Mouse (Mus musculus): ENCODE measurements at regions not wholly inside any gene's neighbourhood (a gene's known extent, or its start where the extent isn't known, plus 50 kb on each side); places are given as distances from the start of the nearest gene placed in this dataset.

GRCm38 (mm10) chr13:30074069-30074468, 62.2 kb upstream of the Mboat1 start:
- H3K36me3 ChIP-seq (ENCODE audit: control insufficient read depth, insufficient read depth, low read length) = no peaks in the 10 kb centered on the region
- no peaks in the 10 kb centered on the region for H3K4me1 ChIP-seq (ENCODE audit: control insufficient read depth, insufficient read depth, low read length)
- H3K27ac ChIP-seq (ENCODE audit: insufficient read depth, low read depth, low read length) = no peak overlapping the region
- 90% methylated on average over 3 of the region's 3 CpGs for WGBS
- DNase-seq = no peak
- no peak for TF ChIP-seq CTCF (conservative IDR thresholded peaks at IDR 0.05; ENCODE audit: insufficient read depth, insufficient read length, low read depth, low read length)
- no peak for TF ChIP-seq POLR2A (IDR thresholded peaks at IDR 0.05; ENCODE audit: low read depth, low read length)
- no peak overlapping the region for H3K4me3 ChIP-seq (ENCODE audit: insufficient read depth, low read depth, low read length)
- H3K27me3 ChIP-seq (replicated peaks; ENCODE audit: control insufficient read depth, insufficient read depth, low read length) = no peaks in the 10 kb centered on the region

GRCm38 (mm10) chr13:30069397-30069796, 66.9 kb upstream of the Mboat1 start:
- Histone ChIP-seq H3K36me3 (ENCODE audit: control insufficient read depth, insufficient read depth, low read length) (no peaks in the 10 kb centered on the region), H3K27me3 (replicated peaks; ENCODE audit: control insufficient read depth, insufficient read depth, low read length) (no peaks in the 10 kb centered on the region), H3K4me3 (ENCODE audit: insufficient read depth, low read depth, low read length) (no peak overlapping the region), H3K27ac (ENCODE audit: insufficient read depth, low read depth, low read length) (no peak overlapping the region), H3K4me1 (ENCODE audit: control insufficient read depth, insufficient read depth, low read length) (no peaks in the 10 kb centered on the region)
- TF ChIP-seq CTCF (conservative IDR thresholded peaks at IDR 0.05; ENCODE audit: insufficient read depth, insufficient read length, low read depth, low read length) = no peak
- no peak for TF ChIP-seq POLR2A (IDR thresholded peaks at IDR 0.05; ENCODE audit: low read depth, low read length)
- DNase-seq = no peak
- WGBS = 87% methylated on average over 2 of the region's 2 CpGs

- DNase-seq = no peak
- whole genome bisulfite sequencing = 62% methylated on average over 6 of the region's 6 CpGs
- no peak overlapping the region for H3K4me3 ChIP-seq (ENCODE audit: insufficient read depth, low read depth, low read length)
- no peaks in the 10 kb centered on the region for H3K36me3 ChIP-seq (ENCODE audit: control insufficient read depth, insufficient read depth, low read length)
- no peaks in the 10 kb centered on the region for H3K27me3 ChIP-seq (replicated peaks; ENCODE audit: control insufficient read depth, insufficient read depth, low read length)
- H3K27ac ChIP-seq (ENCODE audit: insufficient read depth, low read depth, low read length) = no peak overlapping the region
- TF ChIP-seq POLR2A (IDR thresholded peaks at IDR 0.05; ENCODE audit: low read depth, low read length) = no peak
- no peak for TF ChIP-seq CTCF (conservative IDR thresholded peaks at IDR 0.05; ENCODE audit: insufficient read depth, insufficient read length, low read depth, low read length)
- no peaks in the 10 kb centered on the region for H3K4me1 ChIP-seq (ENCODE audit: control insufficient read depth, insufficient read depth, low read length)
Measured at GRCm38 (mm10) chr13:30067581-30068375, 68.5 kb upstream of the Mboat1 start.

- H3K27me3 ChIP-seq (replicated peaks; ENCODE audit: control insufficient read depth, insufficient read depth, low read length) = no peaks in the 10 kb centered on the region
- 66% methylated on average over 8 of the region's 8 CpGs for WGBS
- no peaks in the 10 kb centered on the region for H3K4me1 ChIP-seq (ENCODE audit: control insufficient read depth, insufficient read depth, low read length)
- H3K27ac ChIP-seq (ENCODE audit: insufficient read depth, low read depth, low read length) = no peak overlapping the region
- no peak overlapping the region for H3K4me3 ChIP-seq (ENCODE audit: insufficient read depth, low read depth, low read length)
- no peak for DNase-seq
- TF ChIP-seq CTCF (conservative IDR thresholded peaks at IDR 0.05; ENCODE audit: insufficient read depth, insufficient read length, low read depth, low read length) (no peak), POLR2A (IDR thresholded peaks at IDR 0.05; ENCODE audit: low read depth, low read length) (no peak)
- H3K36me3 ChIP-seq (ENCODE audit: control insufficient read depth, insufficient read depth, low read length) = no peaks in the 10 kb centered on the region
Measured at GRCm38 (mm10) chr13:30065520-30065919, 70.8 kb upstream of the Mboat1 start.

GRCm38 (mm10) chr13:30063741-30064140, 72.5 kb upstream of the Mboat1 start:
- Histone ChIP-seq H3K36me3 (ENCODE audit: control insufficient read depth, insufficient read depth, low read length) (no peaks in the 10 kb centered on the region), H3K4me3 (ENCODE audit: insufficient read depth, low read depth, low read length) (no peak overlapping the region), H3K4me1 (ENCODE audit: control insufficient read depth, insufficient read depth, low read length) (no peaks in the 10 kb centered on the region), H3K27me3 (replicated peaks; ENCODE audit: control insufficient read depth, insufficient read depth, low read length) (no peaks in the 10 kb centered on the region), H3K27ac (ENCODE audit: insufficient read depth, low read depth, low read length) (no peak overlapping the region)
- TF ChIP-seq CTCF (conservative IDR thresholded peaks at IDR 0.05; ENCODE audit: insufficient read depth, insufficient read length, low read depth, low read length) (no peak), POLR2A (IDR thresholded peaks at IDR 0.05; ENCODE audit: low read depth, low read length) (no peak)
- WGBS = 81% methylated on average over 3 of the region's 3 CpGs
- DNase-seq = no peak

- H3K27ac ChIP-seq (ENCODE audit: insufficient read depth, low read depth, low read length) = no peak overlapping the region
- TF ChIP-seq POLR2A (IDR thresholded peaks at IDR 0.05; ENCODE audit: low read depth, low read length) (no peak), CTCF (conservative IDR thresholded peaks at IDR 0.05; ENCODE audit: insufficient read depth, insufficient read length, low read depth, low read length) (no peak)
- H3K4me1 ChIP-seq (ENCODE audit: control insufficient read depth, insufficient read depth, low read length) = no peaks in the 10 kb centered on the region
- 69% methylated on average over 4 of the region's 4 CpGs for WGBS
- DNase-seq = no peak
- no peaks in the 10 kb centered on the region for H3K27me3 ChIP-seq (replicated peaks; ENCODE audit: control insufficient read depth, insufficient read depth, low read length)
- H3K36me3 ChIP-seq (ENCODE audit: control insufficient read depth, insufficient read depth, low read length) = no peaks in the 10 kb centered on the region
- no peak overlapping the region for H3K4me3 ChIP-seq (ENCODE audit: insufficient read depth, low read depth, low read length)
Measured at GRCm38 (mm10) chr13:30062285-30062684, 74.0 kb upstream of the Mboat1 start.

- Histone ChIP-seq H3K36me3 (ENCODE audit: control insufficient read depth, insufficient read depth, low read length) (no peaks in the 10 kb centered on the region), H3K4me1 (ENCODE audit: control insufficient read depth, insufficient read depth, low read length) (no peaks in the 10 kb centered on the region), H3K4me3 (ENCODE audit: insufficient read depth, low read depth, low read length) (no peak overlapping the region), H3K27me3 (replicated peaks; ENCODE audit: control insufficient read depth, insufficient read depth, low read length) (no peaks in the 10 kb centered on the region), H3K27ac (ENCODE audit: insufficient read depth, low read depth, low read length) (no peak overlapping the region)
- whole genome bisulfite sequencing = 75% methylated on average over 3 of the region's 3 CpGs
- no peak for TF ChIP-seq POLR2A (IDR thresholded peaks at IDR 0.05; ENCODE audit: low read depth, low read length)
- TF ChIP-seq CTCF (conservative IDR thresholded peaks at IDR 0.05; ENCODE audit: insufficient read depth, insufficient read length, low read depth, low read length) = no peak
- no peak for DNase-seq
Measured at GRCm38 (mm10) chr13:30055141-30055645, 69.3 kb upstream of the E2f3 start.
